Mouse (Mus musculus): ENCODE measurements around the gene Pi16.

DNA sequence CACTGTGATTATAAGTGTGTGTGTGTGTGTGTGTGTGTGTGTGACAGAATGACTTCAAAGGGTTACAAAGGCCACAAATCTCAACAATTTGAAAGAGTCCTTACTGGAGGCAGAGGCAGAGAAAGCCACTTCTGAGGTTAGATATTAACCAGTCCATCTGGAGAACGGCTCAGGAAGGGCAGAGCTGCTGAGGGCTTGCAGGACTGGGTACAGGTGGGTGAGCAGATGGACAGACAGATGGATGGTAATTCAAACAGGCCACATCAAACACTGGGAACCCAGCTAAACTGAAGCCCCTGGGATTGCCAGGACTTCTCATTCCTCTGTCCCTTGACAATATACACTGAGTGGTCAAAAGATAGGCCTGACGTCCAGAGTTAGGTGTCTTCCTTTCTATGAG, 31.5 kb downstream of the Pi16 start:
- TF ChIP-seq POLR2A (IDR thresholded peaks at IDR 0.05; ENCODE audit: control insufficient read depth, low read depth, low read length) (no peak), CTCF (IDR thresholded peaks at IDR 0.05; ENCODE audit: control insufficient read depth, insufficient read depth, insufficient replicate concordance, low read depth, low read length) (no peak)
